Mouse (Mus musculus): ENCODE results near the gene Utrn.

Utrn gene

GRCm38 (mm10) chr10:12579048-12579447, 290.1 kb downstream of the Utrn start:
- no peak for DNase-seq

GRCm38 (mm10) chr10:12575849-12576435, 293.2 kb downstream of the Utrn start:
- DNase-seq = no peak

GRCm38 (mm10) chr10:12574760-12575159, 294.4 kb downstream of the Utrn start:
- DNase-seq = no peak

- no peak for DNase-seq
These were observed 295.6 kb downstream of the Utrn start for GRCm38 (mm10) chr10:12573601-12574000.

GRCm38 (mm10) chr10:12572759-12573158, 296.4 kb downstream of the Utrn start:
- no peak for DNase-seq

- DNase-seq = no peak
These were observed 304.7 kb downstream of the Utrn start for GRCm38 (mm10) chr10:12564425-12564824.

GRCm38 (mm10) chr10:12558810-12559209, 310.4 kb downstream of the Utrn start:
- no peak for DNase-seq

- DNase-seq = no peak
These were observed 315.0 kb downstream of the Utrn start for GRCm38 (mm10) chr10:12554090-12554718.

- no peak for DNase-seq
These were observed 316.3 kb downstream of the Utrn start for GRCm38 (mm10) chr10:12552890-12553278.

- no peak for DNase-seq
These were observed 316.8 kb downstream of the Utrn start for GRCm38 (mm10) chr10:12552196-12552889.

GRCm38 (mm10) chr10:12551735-12552134, 317.4 kb downstream of the Utrn start:
- no peak for DNase-seq

GRCm38 (mm10) chr10:12549945-12550540, 319.1 kb downstream of the Utrn start:
- DNase-seq = peak in 1 of 2 experiments; percentile 14

GRCm38 (mm10) chr10:12549261-12549660, 319.9 kb downstream of the Utrn start:
- no peak for DNase-seq

- no peak for DNase-seq
These were observed 320.5 kb downstream of the Utrn start for GRCm38 (mm10) chr10:12548616-12549084.

- DNase-seq = no peak
These were observed 322.0 kb downstream of the Utrn start for GRCm38 (mm10) chr10:12547037-12547625.

- DNase-seq = no peak
These were observed 323.7 kb downstream of the Utrn start for GRCm38 (mm10) chr10:12545440-12545839.

GRCm38 (mm10) chr10:12541757-12542156, 327.4 kb downstream of the Utrn start:
- no peak for DNase-seq

GRCm38 (mm10) chr10:12535272-12535671, 333.9 kb downstream of the Utrn start:
- DNase-seq = no peak

GRCm38 (mm10) chr10:12534801-12535200, 334.4 kb downstream of the Utrn start:
- DNase-seq = no peak

GRCm38 (mm10) chr10:12534301-12534700, 334.9 kb downstream of the Utrn start:
- no peak for DNase-seq

- no peak for DNase-seq
These were observed 347.1 kb downstream of the Utrn start for GRCm38 (mm10) chr10:12522078-12522477.

GRCm38 (mm10) chr10:12518162-12518561, 351.0 kb downstream of the Utrn start:
- DNase-seq = no peak

GRCm38 (mm10) chr10:12505568-12505967, 363.6 kb downstream of the Utrn start:
- DNase-seq = no peak

Measured in cerebellum, postnatal 36 days (tissue).